Mouse (Mus musculus) MEL (cell line): ENCODE data around the gene Sema3a. TPM values are rescaled to one million over a fixed set of nuclear protein-coding genes. Genes with fewer than 3 reads are reported as not detected.

Experiments
- DNase-seq: peaks from one replicate; pipeline ENCODE4 v3.0.0; 2011; ENCODE audit warnings: low read depth, low spot score
- H3K27ac ChIP-seq: 2 replicates; pipeline ENCODE4 v1.5.1; 2012; ENCODE audit warnings: low read depth, mild to moderate bottlenecking, control low read depth, low read length, moderate library complexity; ENCODE audit not compliant: control insufficient read depth
- H3K27me3 ChIP-seq, 2 experiments: fragments of 150-350 bp in 1 of 2; sonication (generic) in 1 of 2; 2 replicates each; pipeline ENCODE4 v1.6.1; 2012; ENCODE audit warnings: low read length in 2 of 2, mild to moderate bottlenecking in 2 of 2, improper control_type of control experiment in 1 of 2, moderate library complexity in 1 of 2; ENCODE audit not compliant: insufficient read depth in 2 of 2, control insufficient read depth in 1 of 2
- H3K36me3 ChIP-seq, 2 experiments: 2 replicates each; pipeline ENCODE4 v1.6.1; 2012 to 2014; ENCODE audit warnings: low read length in 2 of 2, improper control_type of control experiment in 1 of 2, inconsistent platforms in 1 of 2, mild to moderate bottlenecking in 1 of 2; ENCODE audit not compliant: insufficient read depth in 2 of 2, control insufficient read depth in 1 of 2
- H3K4me1 ChIP-seq, 2 experiments: fragments of 150-350 bp in 1 of 2; sonication (generic) in 1 of 2; 2 replicates each; pipeline ENCODE4 v1.6.1; 2012; ENCODE audit warnings: low read length in 2 of 2, improper control_type of control experiment in 1 of 2, mild to moderate bottlenecking in 1 of 2; ENCODE audit not compliant: insufficient read depth in 2 of 2, control insufficient read depth in 1 of 2
- H3K4me3 ChIP-seq, 2 experiments: fragments of 150-350 bp in 1 of 2; sonication (generic) in 1 of 2; 2 replicates each; pipeline ENCODE4 v1.5.1; 2012; ENCODE audit warnings: low read depth in 2 of 2, low read length in 2 of 2, mild to moderate bottlenecking in 2 of 2, moderate library complexity in 2 of 2, control low read depth in 1 of 2, improper control_type of control experiment in 1 of 2; ENCODE audit not compliant: control insufficient read depth in 1 of 2, insufficient read depth in 1 of 2
- H3K79me2 ChIP-seq: 2 replicates; pipeline ENCODE4 v1.6.1; 2012; ENCODE audit warnings: mild to moderate bottlenecking, low read length, moderate library complexity; ENCODE audit not compliant: control insufficient read depth, poor library complexity, insufficient read depth
- H3K9ac ChIP-seq: 2 replicates; pipeline ENCODE4 v1.6.1; 2012; ENCODE audit warnings: low read depth, mild to moderate bottlenecking, control low read depth, low read length, moderate library complexity; ENCODE audit not compliant: control insufficient read depth, poor library complexity, severe bottlenecking
- H3K9me3 ChIP-seq: fragments of 150-350 bp; sonication (generic); replicated peaks from 2 replicates; pipeline ENCODE4 v1.6.1; 2012; ENCODE audit warnings: mild to moderate bottlenecking, low read length, improper control_type of control experiment, moderate library complexity; ENCODE audit not compliant: insufficient read depth
- BHLHE40 ChIP-seq: IDR thresholded peaks from 2 replicates; pipeline ENCODE4 v1.6.1; 2012; ENCODE audit warnings: low read depth, mild to moderate bottlenecking, inconsistent platforms, low read length, improper control_type of control experiment, borderline replicate concordance
- CHD1 ChIP-seq: IDR thresholded peaks from 2 replicates; pipeline ENCODE4 v1.6.1; 2012; ENCODE audit warnings: low read depth, mild to moderate bottlenecking, inconsistent platforms, low read length, improper control_type of control experiment
- CHD2 ChIP-seq: IDR thresholded peaks from 2 replicates; pipeline ENCODE4 v1.6.1; 2011; ENCODE audit warnings: low read length, improper control_type of control experiment
- CTCF ChIP-seq, 3 experiments: IDR thresholded peaks in 2 of 3; conservative IDR thresholded peaks in 1 of 3; 2 replicates each; pipeline ENCODE4 v1.5.1; 2011 to 2012; ENCODE audit warnings: low read length in 3 of 3, low read depth in 2 of 3, mild to moderate bottlenecking in 2 of 3, improper control_type of control experiment in 1 of 3, inconsistent platforms in 1 of 3, mixed read lengths in 1 of 3, moderate library complexity in 1 of 3; ENCODE audit not compliant: control insufficient read depth in 1 of 3, insufficient read depth in 1 of 3, poor library complexity in 1 of 3, severe bottlenecking in 1 of 3
- GATA1 ChIP-seq: IDR thresholded peaks from 2 replicates; pipeline ENCODE4 v1.6.1; 2011; ENCODE audit warnings: low read depth, low read length, improper control_type of control experiment
- HCFC1 ChIP-seq: IDR thresholded peaks from 2 replicates; pipeline ENCODE4 v1.6.1; 2012; ENCODE audit warnings: low read depth, mild to moderate bottlenecking, inconsistent platforms, low read length, improper control_type of control experiment, moderate library complexity
- JUND ChIP-seq: IDR thresholded peaks from 2 replicates; pipeline ENCODE4 v1.6.1; 2011; ENCODE audit warnings: low read depth, mild to moderate bottlenecking, improper control_type of control experiment, low read length
- KAT2A ChIP-seq: conservative IDR thresholded peaks from 2 replicates; pipeline ENCODE4 v1.6.1; 2012; ENCODE audit warnings: low read depth, low read length, improper control_type of control experiment, inconsistent platforms
- MAZ ChIP-seq: IDR thresholded peaks from 2 replicates; pipeline ENCODE4 v1.6.1; 2012; ENCODE audit warnings: low read depth, mild to moderate bottlenecking, inconsistent platforms, low read length, improper control_type of control experiment
- MXI1 ChIP-seq: IDR thresholded peaks from 2 replicates; pipeline ENCODE4 v1.6.1; 2011; ENCODE audit warnings: mild to moderate bottlenecking, low read depth, low read length, improper control_type of control experiment
- MYC ChIP-seq: IDR thresholded peaks from 2 replicates; pipeline ENCODE4 v1.6.1; 2011; ENCODE audit warnings: low read depth, mild to moderate bottlenecking, low read length, improper control_type of control experiment, moderate library complexity
- NRF1 ChIP-seq: IDR thresholded peaks from 2 replicates; pipeline ENCODE4 v1.6.1; 2014; ENCODE audit warnings: low read depth, mild to moderate bottlenecking, inconsistent platforms, low read length, improper control_type of control experiment, moderate library complexity; ENCODE audit not compliant: poor library complexity, insufficient read depth, severe bottlenecking
- POLR2AphosphoS2 ChIP-seq: IDR thresholded peaks from 2 replicates; pipeline ENCODE4 v1.6.1; 2011; ENCODE audit warnings: low read length, improper control_type of control experiment
- RAD21 ChIP-seq: IDR thresholded peaks from 2 replicates; pipeline ENCODE4 v1.6.1; 2011; ENCODE audit warnings: mild to moderate bottlenecking, low read depth, low read length, improper control_type of control experiment
- SMC3 ChIP-seq: IDR thresholded peaks from 2 replicates; pipeline ENCODE4 v1.6.1; 2011; ENCODE audit warnings: low read depth, low read length, improper control_type of control experiment
- TAL1 ChIP-seq: IDR thresholded peaks from 2 replicates; pipeline ENCODE4 v1.6.1; 2012; ENCODE audit warnings: mild to moderate bottlenecking, inconsistent platforms, low read length, moderate library complexity, mixed read lengths
- TBP ChIP-seq: IDR thresholded peaks from 2 replicates; pipeline ENCODE4 v1.8.0; 2011; ENCODE audit warnings: low read depth, low read length, improper control_type of control experiment
- TCF12 ChIP-seq: IDR thresholded peaks from 2 replicates; pipeline ENCODE4 v1.6.1; 2014; ENCODE audit warnings: low read depth, mild to moderate bottlenecking, inconsistent platforms, low read length, improper control_type of control experiment, moderate library complexity
- UBTF ChIP-seq: IDR thresholded peaks from 2 replicates; pipeline ENCODE4 v1.6.1; 2012; ENCODE audit warnings: low read depth, mild to moderate bottlenecking, inconsistent platforms, low read length, improper control_type of control experiment, moderate library complexity, borderline replicate concordance; ENCODE audit not compliant: insufficient read depth
- USF2 ChIP-seq, 2 experiments: IDR thresholded peaks; 2 replicates each; pipeline ENCODE4 v1.6.1; 2011 to 2012; ENCODE audit warnings: improper control_type of control experiment in 2 of 2, low read length in 2 of 2, borderline replicate concordance in 1 of 2, inconsistent platforms in 1 of 2, low read depth in 1 of 2, mild to moderate bottlenecking in 1 of 2; ENCODE audit not compliant: insufficient read depth in 1 of 2
- ZC3H11A ChIP-seq: IDR thresholded peaks from 2 replicates; pipeline ENCODE4 v1.6.1; 2012; ENCODE audit warnings: low read depth, mild to moderate bottlenecking, inconsistent platforms, low read length, improper control_type of control experiment
- ZKSCAN1 ChIP-seq: IDR thresholded peaks from 2 replicates; pipeline ENCODE4 v1.6.1; 2012; ENCODE audit warnings: low read depth, mild to moderate bottlenecking, inconsistent platforms, low read length, improper control_type of control experiment, moderate library complexity
- ZMIZ1 ChIP-seq: IDR thresholded peaks from 2 replicates; pipeline ENCODE4 v1.6.1; 2012; ENCODE audit warnings: low read depth, mild to moderate bottlenecking, inconsistent platforms, low read length, improper control_type of control experiment, moderate library complexity
- polyA plus RNA-seq, 2 experiments: library from polyadenylated mRNA; stranded (reverse) in 1 of 2; unstranded in 1 of 2; fragments of >175 nt in 1 of 2; fragments of >200 nt in 1 of 2; gene quantifications; 2 replicates each; pipeline versions ENCODE4 v1.2.1 to v1.2.4; 2012; ENCODE audit warnings: low replicate concordance in 2 of 2, low read depth in 1 of 2; ENCODE audit not compliant: insufficient read length in 2 of 2, insufficient read depth in 1 of 2, missing spikeins in 1 of 2
- total RNA-seq: library from RNA; depleted of rRNA; stranded (reverse); fragments of 300-350 nt; gene quantifications from 2 replicates; pipeline ENCODE4 v1.2.3, GENCODE M21; 2012

Gene Sema3a
- total and polyA plus RNA-seq, 3 experiments: not detected

GRCm38 (mm10) chr5:13622578-13622977 is 497.4 kb downstream of the Sema3a start:
- Histone ChIP-seq H3K9ac (no peak overlapping the region), H3K4me3 (no peak overlapping the region), H3K4me1 (no peaks in the 10 kb centered on the region), H3K27ac (no peak overlapping the region), H3K9me3 (no peaks in the 10 kb centered on the region), H3K36me3 (no peaks in the 10 kb centered on the region), H3K79me2 (no peaks in the 10 kb centered on the region), H3K27me3 (no peaks in the 10 kb centered on the region)
- no peak for DNase-seq
- TF ChIP-seq UBTF (no peak), TCF12 (no peak), ZMIZ1 (no peak), USF2 (IDR thresholded peaks at IDR 0.05; ENCODE audit: borderline replicate concordance in 1 of 2, insufficient read depth in 1 of 2, low read depth in 1 of 2, low read length in 2 of 2) (no peak), POLR2AphosphoS2 (no peak)

- no peak for DNase-seq
- Histone ChIP-seq H3K4me1 (0 out of 4 replicates have a peak, but pooled peaks cover 0 to 3% of the 10 kb centered on the region in 2 experiments), H3K4me3 (no peak overlapping the region), H3K9ac (no peak overlapping the region), H3K9me3 (no peaks in the 10 kb centered on the region), H3K36me3 (no peaks in the 10 kb centered on the region), H3K27ac (no peak overlapping the region), H3K27me3 (no peaks in the 10 kb centered on the region), H3K79me2 (no peaks in the 10 kb centered on the region)
- no peak for TF ChIP-seq CTCF (IDR thresholded peaks at IDR 0.05 in 2 of 3, conservative IDR thresholded peaks at IDR 0.05 in 1 of 3; ENCODE audit: control insufficient read depth in 1 of 3, insufficient read depth in 1 of 3, low read depth in 2 of 3, low read length in 3 of 3, poor library complexity in 1 of 3, severe bottlenecking in 1 of 3)
- TF ChIP-seq SMC3: no peak
- no peak for TF ChIP-seq BHLHE40
Observed at GRCm38 (mm10) chr5:13624754-13625153, 499.5 kb downstream of the Sema3a start.

GRCm38 (mm10) chr5:13626093-13626492 is 500.9 kb downstream of the Sema3a start:
- no peak overlapping the region for H3K27ac ChIP-seq
- no peak overlapping the region for H3K4me3 ChIP-seq
- TF ChIP-seq TAL1 (no peak), JUND (no peak), GATA1 (no peak), RAD21 (no peak), NRF1 (no peak), TBP (no peak), TCF12 (no peak), MXI1 (no peak), MAZ (no peak), CTCF (IDR thresholded peaks at IDR 0.05 in 2 of 3, conservative IDR thresholded peaks at IDR 0.05 in 1 of 3; ENCODE audit: control insufficient read depth in 1 of 3, insufficient read depth in 1 of 3, low read depth in 2 of 3, low read length in 3 of 3, poor library complexity in 1 of 3, severe bottlenecking in 1 of 3) (no peak), HCFC1 (no peak), CHD2 (no peak), ZMIZ1 (no peak), CHD1 (no peak), ZC3H11A (no peak), KAT2A (no peak), MYC (no peak), USF2 (IDR thresholded peaks at IDR 0.05; ENCODE audit: borderline replicate concordance in 1 of 2, insufficient read depth in 1 of 2, low read depth in 1 of 2, low read length in 2 of 2) (no peak), ZKSCAN1 (no peak)
- no peak for DNase-seq
- H3K9ac ChIP-seq: no peak overlapping the region
- H3K36me3 ChIP-seq: no peaks in the 10 kb centered on the region
- H3K79me2 ChIP-seq: no peaks in the 10 kb centered on the region
- no peaks in the 10 kb centered on the region for H3K9me3 ChIP-seq
- 0 out of 4 replicates have a peak, but pooled peaks cover 0 to 3% of the 10 kb centered on the region in 2 experiments for H3K4me1 ChIP-seq
- no peaks in the 10 kb centered on the region for H3K27me3 ChIP-seq
